Mouse (Mus musculus) ES-Bruce4 (cell line): ENCODE results near the gene A730009L09Rik.

Experiments
- CTCF ChIP-seq: IDR thresholded peaks from one replicate; pipeline ENCODE4 v1.8.1; 2011; ENCODE audit warnings: low read depth, low read length
- POLR2A ChIP-seq: IDR thresholded peaks from one replicate; pipeline ENCODE4 v1.8.1; 2011; ENCODE audit warnings: low read length; ENCODE audit not compliant: insufficient read depth

DNA sequence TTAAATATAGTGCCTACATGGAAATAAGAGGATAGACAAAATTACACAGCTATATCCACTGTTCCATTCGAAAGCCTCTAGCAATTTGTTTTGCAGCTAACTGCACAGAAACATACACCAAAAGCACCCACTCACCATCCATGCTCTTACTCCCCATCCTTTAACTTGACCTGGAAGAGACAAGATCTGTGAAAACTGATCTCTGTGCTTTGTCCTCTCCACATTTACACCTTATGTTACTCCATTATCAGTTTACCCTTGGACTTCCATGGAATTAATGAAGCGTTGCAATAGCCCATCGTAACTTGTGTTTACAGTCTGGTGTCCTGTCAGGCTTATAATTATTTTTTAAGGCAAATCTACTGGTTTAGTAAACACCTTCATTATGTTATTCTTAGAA is 20.1 kb upstream of the A730009L09Rik start:
- TF ChIP-seq CTCF (no peak), POLR2A (no peak)
